Mouse (Mus musculus): ENCODE data around the gene Gripap1.
"Not testable (repeated sequence)": the region's sequence is repeated elsewhere in the genome, so short reads cannot be mapped to it uniquely, and the experiment has no call there.

The Gripap1 gene

GRCm38 (mm10) chrX:7789542-7790136, at the start of gene Gripap1:
TSS of gene Gripap1 (plus strand) at chrX:7789765.
- peak; percentile 61 for DNase-seq

GRCm38 (mm10) chrX:7740082-7740819, 49.3 kb upstream of the Gripap1 start:
- DNase-seq: no peak

GRCm38 (mm10) chrX:7741103-7741502, 48.5 kb upstream of the Gripap1 start:
- DNase-seq: peak; percentile 53

- DNase-seq: no peak
Measured at GRCm38 (mm10) chrX:7743470-7743869, 46.1 kb upstream of the Gripap1 start.

- DNase-seq: no peak
Measured at GRCm38 (mm10) chrX:7744940-7745339, 44.6 kb upstream of the Gripap1 start.

- no peak for DNase-seq
Measured at GRCm38 (mm10) chrX:7745429-7745828, 44.1 kb upstream of the Gripap1 start.

- DNase-seq: peak; percentile 76
Measured at GRCm38 (mm10) chrX:7750432-7751116, 39.0 kb upstream of the Gripap1 start, which contains the start of gene Ccdc120. TSS of gene Ccdc120 (minus strand) at chrX:7750905.

GRCm38 (mm10) chrX:7753627-7754026, 35.9 kb upstream of the Gripap1 start:
- not testable (repeated sequence) for DNase-seq

GRCm38 (mm10) chrX:7762137-7762920, 27.2 kb upstream of the Gripap1 start, which contains the start of gene Tfe3:
TSS of gene Tfe3 (plus strand) at chrX:7762560.
- peak; percentile 86 for DNase-seq

- DNase-seq: no peak
Measured at GRCm38 (mm10) chrX:7762921-7763197, 26.7 kb upstream of the Gripap1 start.

- no peak for DNase-seq
Measured at GRCm38 (mm10) chrX:7763631-7764393, 25.8 kb upstream of the Gripap1 start.

- DNase-seq: no peak
Measured at GRCm38 (mm10) chrX:7764657-7765280, 24.8 kb upstream of the Gripap1 start.

GRCm38 (mm10) chrX:7765281-7765670, 24.3 kb upstream of the Gripap1 start:
- no peak for DNase-seq

- DNase-seq: no peak
Measured at GRCm38 (mm10) chrX:7765764-7766163, 23.8 kb upstream of the Gripap1 start.

- no peak for DNase-seq
Measured at GRCm38 (mm10) chrX:7769302-7770017, 20.1 kb upstream of the Gripap1 start.

GRCm38 (mm10) chrX:7772766-7773165, 16.8 kb upstream of the Gripap1 start:
- DNase-seq: no peak

GRCm38 (mm10) chrX:7775501-7776205, 13.9 kb upstream of the Gripap1 start:
- no peak for DNase-seq

GRCm38 (mm10) chrX:7776329-7777082, 13.1 kb upstream of the Gripap1 start:
- peak; percentile 58 for DNase-seq

GRCm38 (mm10) chrX:7778450-7779244, 10.9 kb upstream of the Gripap1 start:
- no peak for DNase-seq

All from cerebellum, adult 8-10 months (tissue).